Mouse (Mus musculus): Measurements from ENCODE around the gene Ano6. TPM values are rescaled to one million over a fixed set of nuclear protein-coding genes. Genes with fewer than 3 reads are reported as not detected.

Gene Ano6
- polyA plus RNA-seq, 1 experiment from 2014 or later: 29.7 TPM

GRCm38 (mm10) chr15:95921072-95921471 is 130.4 kb downstream of the Ano6 start:
- H3K4me1 ChIP-seq: peaks cover 15% of the 10 kb centered on the region
- no peaks in the 10 kb centered on the region for H3K36me3 ChIP-seq (replicated peaks)
- no peak overlapping the region for H3K27ac ChIP-seq
- 90% methylated on average over 3 of the region's 3 CpGs for WGBS
- ATAC-seq (replicated peaks): no peak
- no peak overlapping the region for H3K4me3 ChIP-seq
- H3K4me2 ChIP-seq: no peak overlapping the region
- H3K9ac ChIP-seq: no peak overlapping the region
- no peaks in the 10 kb centered on the region for H3K27me3 ChIP-seq (replicated peaks)
- no peaks in the 10 kb centered on the region for H3K9me3 ChIP-seq

- H3K27ac ChIP-seq: no peak overlapping the region
- no peak overlapping the region for H3K4me2 ChIP-seq
- H3K9ac ChIP-seq: no peak overlapping the region
- peaks cover 15% of the 10 kb centered on the region for H3K4me1 ChIP-seq
- H3K36me3 ChIP-seq (replicated peaks): no peaks in the 10 kb centered on the region
- WGBS: 93% methylated on average over 4 of the region's 4 CpGs
- H3K4me3 ChIP-seq: no peak overlapping the region
- no peaks in the 10 kb centered on the region for H3K9me3 ChIP-seq
- H3K27me3 ChIP-seq (replicated peaks): no peaks in the 10 kb centered on the region
- ATAC-seq (replicated peaks): no peak
Observed at GRCm38 (mm10) chr15:95921639-95922038, 131.0 kb downstream of the Ano6 start.

- Histone ChIP-seq H3K27me3 (replicated peaks) (no peaks in the 10 kb centered on the region), H3K9me3 (no peaks in the 10 kb centered on the region), H3K36me3 (replicated peaks) (no peaks in the 10 kb centered on the region), H3K27ac (no peak overlapping the region), H3K9ac (no peak overlapping the region), H3K4me3 (no peak overlapping the region), H3K4me2 (no peak overlapping the region), H3K4me1 (peaks cover 15% of the 10 kb centered on the region)
- 90% methylated on average over 6 of the region's 6 CpGs for WGBS
- no peak for ATAC-seq (replicated peaks)
Observed at GRCm38 (mm10) chr15:95922558-95922957, 131.9 kb downstream of the Ano6 start.

DNA sequence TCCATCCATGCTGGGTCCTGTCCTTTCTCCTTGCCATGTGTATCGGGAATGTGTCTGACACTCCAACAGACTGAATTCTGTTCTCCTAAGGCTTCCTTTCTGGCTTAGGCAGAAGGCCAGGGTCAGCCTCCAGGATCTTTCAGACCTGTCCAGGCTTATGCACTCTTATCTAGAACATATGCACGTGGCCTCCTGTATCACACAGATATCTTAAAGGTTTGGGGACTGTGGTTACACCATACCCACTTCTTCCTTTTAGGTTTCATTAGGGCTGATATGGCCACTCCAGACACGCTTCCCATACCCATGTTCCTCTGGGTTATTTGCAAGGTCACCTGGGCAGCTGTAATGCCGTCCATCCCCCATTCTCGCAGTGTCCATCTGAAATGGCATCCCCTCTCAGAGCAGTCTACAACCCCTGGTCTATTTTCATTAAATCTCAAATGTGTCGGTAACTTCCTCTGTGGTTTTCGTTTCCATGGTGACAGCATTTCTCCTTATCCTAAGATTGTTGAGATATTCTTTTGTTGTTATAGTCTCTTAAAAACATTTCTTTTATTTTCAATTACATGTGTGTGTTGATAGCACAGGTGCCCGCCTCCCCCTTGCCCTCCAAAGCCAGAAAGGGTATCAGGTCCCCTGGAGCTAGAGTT is 134.8 kb downstream of the Ano6 start:
- Histone ChIP-seq H3K4me1 (peaks cover 7% of the 10 kb centered on the region; the same call in 1 of the 2 replicates), H3K27me3 (replicated peaks) (no peaks in the 10 kb centered on the region), H3K4me3 (no peak overlapping the region), H3K27ac (no peak overlapping the region), H3K36me3 (replicated peaks) (no peaks in the 10 kb centered on the region), H3K9ac (no peak overlapping the region), H3K4me2 (no peak overlapping the region), H3K9me3 (no peaks in the 10 kb centered on the region)
- no peak for ATAC-seq (replicated peaks)
- WGBS: 81% methylated on average over 8 of the region's 8 CpGs

DNA sequence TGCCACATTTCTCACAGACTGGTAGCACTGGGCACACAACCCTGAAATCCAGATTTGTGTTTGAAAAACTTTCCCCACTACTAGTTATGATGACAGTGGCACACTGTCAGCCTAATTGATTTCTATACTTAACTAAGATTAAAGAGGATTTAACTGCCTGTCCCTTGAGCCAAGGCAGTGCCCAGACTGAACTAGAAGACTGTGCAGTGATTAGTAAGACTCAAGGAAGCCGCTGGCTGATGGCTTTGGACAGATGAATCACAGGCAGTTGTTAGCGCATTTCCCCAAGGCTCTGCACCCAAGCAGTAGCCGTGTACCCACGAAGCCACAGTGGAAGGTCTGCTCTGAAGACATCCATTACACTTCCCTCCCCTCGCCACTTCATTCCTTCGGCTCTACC is 138.4 kb downstream of the Ano6 start:
- H3K4me2 ChIP-seq: no peak overlapping the region
- no peaks in the 10 kb centered on the region for H3K27me3 ChIP-seq (replicated peaks)
- H3K9me3 ChIP-seq: no peaks in the 10 kb centered on the region
- no peak overlapping the region for H3K9ac ChIP-seq
- no peak overlapping the region for H3K27ac ChIP-seq
- WGBS: 85% methylated on average over 6 of the region's 6 CpGs
- peaks cover 21% of the 10 kb centered on the region for H3K4me1 ChIP-seq
- no peak for ATAC-seq (replicated peaks)
- peaks cover 3% of the 10 kb centered on the region; the same call in 1 of the 2 replicates for H3K36me3 ChIP-seq (replicated peaks)
- no peak overlapping the region for H3K4me3 ChIP-seq

DNA sequence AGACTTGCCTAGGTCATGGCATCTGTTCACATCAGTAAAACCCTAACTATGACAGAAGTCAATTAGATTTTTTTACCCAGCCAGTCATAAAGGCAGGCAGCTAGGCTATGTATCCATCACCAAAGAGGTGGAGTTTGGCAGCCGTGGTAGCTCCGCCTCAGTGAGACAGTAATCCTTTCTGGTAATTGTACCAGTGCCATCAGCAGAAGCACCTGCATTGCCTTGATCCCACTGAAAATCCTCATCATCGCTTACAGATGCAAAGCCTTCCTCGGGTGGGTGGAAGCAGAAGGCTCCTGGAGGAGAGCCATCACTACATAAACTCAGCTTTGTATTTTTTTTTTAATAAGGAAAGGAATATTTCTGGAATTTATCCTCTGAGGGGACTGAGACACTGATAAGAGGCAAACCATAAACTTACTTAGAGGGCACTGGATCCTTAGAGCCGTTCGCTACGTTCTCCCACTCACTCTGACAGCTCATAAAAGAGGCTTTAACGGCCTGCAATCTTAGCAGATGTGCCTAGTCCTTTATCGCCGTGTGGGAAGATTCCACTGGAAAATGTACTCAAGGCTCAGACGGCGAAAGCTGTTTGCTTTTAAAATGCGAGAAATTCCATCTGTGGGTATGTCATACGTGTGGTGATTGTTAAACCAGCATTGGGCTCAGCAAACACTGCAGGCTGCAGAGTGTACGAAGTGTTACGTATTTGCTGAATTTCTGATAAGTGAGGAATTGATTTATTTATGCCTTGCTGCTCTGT is 140.6 kb downstream of the Ano6 start:
- H3K27ac ChIP-seq: peak overlapping the region; percentile 38

DNA sequence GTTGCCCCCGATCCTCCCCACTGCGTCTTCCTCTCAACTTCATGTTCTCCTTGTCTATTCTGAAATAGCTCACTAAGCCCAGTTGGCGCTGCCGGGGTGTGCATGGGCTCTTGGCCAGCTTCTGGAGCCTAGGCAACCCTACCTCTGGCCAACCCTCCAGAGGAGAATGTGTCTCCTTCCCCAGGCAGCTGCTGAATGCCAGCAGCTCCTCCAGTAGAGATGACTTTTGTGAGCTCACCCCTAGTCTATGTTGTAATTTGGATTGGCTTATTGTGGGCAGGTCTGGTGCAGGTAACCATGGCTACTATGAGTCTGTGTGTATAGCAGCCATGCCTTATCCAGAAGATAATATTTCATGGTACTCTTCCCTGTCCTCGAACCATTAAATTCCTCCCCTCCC is 141.7 kb downstream of the Ano6 start:
- Histone ChIP-seq H3K4me1 (peaks cover 13% of the 10 kb centered on the region), H3K27ac (0 out of 2 replicates have a peak overlapping the region, but pooled peaks have one; percentile 20), H3K36me3 (replicated peaks) (peaks cover 3% of the 10 kb centered on the region; the same call in 1 of the 2 replicates), H3K9ac (no peak overlapping the region), H3K4me2 (no peak overlapping the region), H3K27me3 (replicated peaks) (no peaks in the 10 kb centered on the region), H3K4me3 (no peak overlapping the region), H3K9me3 (no peaks in the 10 kb centered on the region)
- ATAC-seq (replicated peaks): no peak; the same call in 1 of the 2 replicates
- WGBS: 81% methylated on average over 5 of the region's 5 CpGs

More for the DNA sequence above, 140.6 kb downstream of the Ano6 start:
- H3K36me3 ChIP-seq (replicated peaks): peaks cover 3% of the 10 kb centered on the region; the same call in 1 of the 2 replicates
- no peak for ATAC-seq (replicated peaks)
- H3K4me3 ChIP-seq: no peak overlapping the region
- H3K27me3 ChIP-seq (replicated peaks): no peaks in the 10 kb centered on the region
- peaks cover 13% of the 10 kb centered on the region for H3K4me1 ChIP-seq
- H3K9me3 ChIP-seq: no peaks in the 10 kb centered on the region
- H3K9ac ChIP-seq: no peak overlapping the region
- H3K4me2 ChIP-seq: no peak overlapping the region
- WGBS: 62% methylated on average over 16 of the region's 16 CpGs

DNA sequence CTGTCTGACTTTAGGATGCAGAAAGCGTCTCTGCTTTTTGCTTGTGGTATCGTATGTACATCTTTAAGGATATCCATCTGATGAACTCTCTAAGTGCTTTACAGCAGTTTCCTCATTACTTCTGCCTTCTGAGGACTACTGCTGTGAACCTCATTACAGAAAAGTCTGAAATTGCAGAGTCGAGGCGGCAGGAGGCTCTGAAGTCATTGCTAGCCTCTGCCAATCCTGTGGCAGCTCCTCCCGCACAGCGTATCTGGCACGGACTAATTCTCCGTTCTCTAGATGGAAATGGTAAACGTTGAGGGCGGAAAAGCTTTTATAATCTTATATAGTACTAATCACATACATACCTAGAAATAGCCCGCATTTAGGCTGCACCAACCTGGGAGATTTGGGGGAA is 144.5 kb downstream of the Ano6 start:
- Histone ChIP-seq H3K9ac (no peak overlapping the region), H3K9me3 (no peaks in the 10 kb centered on the region), H3K4me3 (no peak overlapping the region), H3K4me1 (peaks cover 13% of the 10 kb centered on the region), H3K36me3 (replicated peaks) (peaks cover 10% of the 10 kb centered on the region; the same call in 1 of the 2 replicates), H3K27ac (no peak overlapping the region), H3K27me3 (replicated peaks) (no peaks in the 10 kb centered on the region), H3K4me2 (no peak overlapping the region)
- ATAC-seq (replicated peaks): no peak
- WGBS: 71% methylated on average over 11 of the region's 11 CpGs

DNA sequence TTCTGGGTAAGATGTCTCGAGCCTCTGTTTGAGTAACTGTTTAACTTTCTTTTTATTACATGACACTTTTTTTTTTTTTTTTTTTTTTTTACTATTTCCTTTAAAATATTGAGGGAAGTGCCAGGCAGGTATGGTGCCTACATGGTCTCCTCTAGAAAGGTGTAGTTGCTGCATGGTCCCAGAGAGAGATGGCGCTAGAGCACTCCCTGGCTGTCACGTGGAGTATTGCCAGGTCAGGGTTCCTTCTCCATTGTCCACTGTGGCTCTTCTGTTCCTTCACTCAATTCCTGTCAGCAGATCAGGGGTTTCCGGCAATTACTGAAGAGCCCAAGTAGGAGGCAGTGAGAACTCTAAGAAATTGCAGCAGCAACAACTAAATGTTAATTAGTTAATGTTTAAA is 152.8 kb downstream of the Ano6 start:
- no peak overlapping the region for H3K9ac ChIP-seq
- WGBS: 60% methylated on average over 4 of the region's 4 CpGs
- no peak overlapping the region for H3K4me3 ChIP-seq
- H3K4me1 ChIP-seq: peaks cover 16% of the 10 kb centered on the region; the same call in 1 of the 2 replicates
- no peak overlapping the region for H3K27ac ChIP-seq
- no peaks in the 10 kb centered on the region for H3K27me3 ChIP-seq (replicated peaks)
- no peak for ATAC-seq (replicated peaks)
- no peaks in the 10 kb centered on the region for H3K9me3 ChIP-seq
- peaks cover 7% of the 10 kb centered on the region; the same call in 1 of the 2 replicates for H3K36me3 ChIP-seq (replicated peaks)
- H3K4me2 ChIP-seq: no peak overlapping the region

- H3K4me2 ChIP-seq: no peak overlapping the region
- peaks cover 16% of the 10 kb centered on the region; the same call in 1 of the 2 replicates for H3K4me1 ChIP-seq
- H3K27me3 ChIP-seq (replicated peaks): no peaks in the 10 kb centered on the region
- 65% methylated on average over 6 of the region's 6 CpGs for WGBS
- no peak overlapping the region for H3K27ac ChIP-seq
- H3K9me3 ChIP-seq: no peaks in the 10 kb centered on the region
- no peak overlapping the region for H3K4me3 ChIP-seq
- no peaks in the 10 kb centered on the region; the same call in 1 of the 2 replicates for H3K36me3 ChIP-seq (replicated peaks)
- ATAC-seq (replicated peaks): no peak
- no peak overlapping the region for H3K9ac ChIP-seq
Observed at GRCm38 (mm10) chr15:95944299-95944698, 153.7 kb downstream of the Ano6 start.

- Histone ChIP-seq H3K4me3 (no peak overlapping the region), H3K9ac (no peak overlapping the region), H3K9me3 (no peaks in the 10 kb centered on the region), H3K4me1 (peaks cover 16% of the 10 kb centered on the region; the same call in 1 of the 2 replicates), H3K27me3 (replicated peaks) (no peaks in the 10 kb centered on the region), H3K36me3 (replicated peaks) (no peaks in the 10 kb centered on the region), H3K27ac (peak overlapping the region; percentile 60; the same call in 1 of the 2 replicates), H3K4me2 (no peak overlapping the region)
- peak; percentile 60; the same call in 1 of the 2 replicates for ATAC-seq (replicated peaks)
- WGBS: 41% methylated on average over 11 of the region's 11 CpGs
Observed at GRCm38 (mm10) chr15:95945951-95946708, 155.5 kb downstream of the Ano6 start.

DNA sequence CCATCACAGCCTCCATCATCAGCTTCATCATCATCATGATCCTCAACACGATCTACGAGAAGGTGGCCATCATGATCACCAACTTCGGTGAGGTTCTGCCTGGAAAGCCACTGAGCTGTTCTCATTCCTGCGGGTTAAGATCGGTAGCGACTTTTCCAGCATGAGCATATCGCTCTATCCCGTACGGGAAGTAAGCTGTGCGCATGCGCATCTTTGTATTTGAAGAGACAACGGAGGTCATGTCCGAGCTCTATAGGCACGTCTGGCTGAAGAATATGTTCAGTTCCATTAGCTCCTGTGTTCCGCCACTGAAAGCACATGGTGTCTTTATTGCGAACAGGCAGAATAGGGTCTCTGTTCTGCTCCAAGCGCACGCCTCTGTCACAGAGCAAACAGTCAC is 157.8 kb downstream of the Ano6 start:
- no peaks in the 10 kb centered on the region for H3K27me3 ChIP-seq (replicated peaks)
- 95% methylated on average over 18 of the region's 18 CpGs for WGBS
- H3K9me3 ChIP-seq: no peaks in the 10 kb centered on the region
- ATAC-seq (replicated peaks): no peak
- no peak overlapping the region for H3K9ac ChIP-seq
- H3K4me1 ChIP-seq: peaks cover 23% of the 10 kb centered on the region; the same call in 1 of the 2 replicates
- no peaks in the 10 kb centered on the region for H3K36me3 ChIP-seq (replicated peaks)
- H3K4me3 ChIP-seq: no peak overlapping the region
- H3K27ac ChIP-seq: no peak overlapping the region
- no peak overlapping the region for H3K4me2 ChIP-seq

All from midbrain, embryonic 15.5 days (tissue).